Mouse (Mus musculus) forebrain, embryonic 11.5 days (tissue): ENCODE results near the gene Olfr678. TPM values are rescaled to one million over a fixed set of nuclear protein-coding genes. Genes with fewer than 3 reads are reported as not detected.
"Not testable (repeated sequence)": the region's sequence is repeated elsewhere in the genome, so short reads cannot be mapped to it uniquely, and the experiment has no call there.

Source experiments
- ATAC-seq: fragments of 200-750 bp; cut with Nextera tagmentation; replicated peaks from 2 replicates; pipeline ENCODE4 v1.8.0; 2017; ENCODE audit warnings: moderate TSS enrichment; ENCODE audit not compliant: low FRiP score
- DNase-seq: peaks from one replicate; pipeline ENCODE4 v3.0.0-alpha.2; 2017; ENCODE audit warnings: low spot score
- H3K27ac ChIP-seq: fragments of 300-500 bp; sonication (generic); 2 replicates; pipeline ENCODE4 v1.5.1; 2014; ENCODE audit warnings: low read depth, low read length
- H3K27me3 ChIP-seq: fragments of 300-500 bp; sonication (generic); 2 replicates; pipeline ENCODE4 v1.6.1; 2014; ENCODE audit warnings: mild to moderate bottlenecking, low read length, mixed read lengths; ENCODE audit not compliant: control insufficient read depth, insufficient read depth
- H3K36me3 ChIP-seq: fragments of 300-500 bp; sonication (generic); 2 replicates; pipeline ENCODE4 v1.6.1; 2014; ENCODE audit warnings: mild to moderate bottlenecking, low read length, moderate library complexity, mixed read lengths; ENCODE audit not compliant: control insufficient read depth, insufficient read depth
- H3K4me1 ChIP-seq: fragments of 300-500 bp; sonication (generic); replicated peaks from 2 replicates; pipeline ENCODE4 v1.6.1; 2014; ENCODE audit warnings: low read length, mixed read lengths; ENCODE audit not compliant: control insufficient read depth, insufficient read depth
- H3K4me2 ChIP-seq: fragments of 300-500 bp; sonication (generic); 2 replicates; pipeline ENCODE4 v1.6.1; 2014; ENCODE audit warnings: low read depth, mild to moderate bottlenecking, low read length, moderate library complexity, mixed read lengths; ENCODE audit not compliant: severe bottlenecking
- H3K4me3 ChIP-seq: fragments of 300-500 bp; sonication (generic); 2 replicates; pipeline ENCODE4 v1.5.1; 2014; ENCODE audit warnings: low read depth, low read length
- H3K9ac ChIP-seq: fragments of 300-500 bp; sonication (generic); 2 replicates; pipeline ENCODE4 v1.6.1; 2014; ENCODE audit warnings: low read length
- H3K9me3 ChIP-seq: fragments of 300-500 bp; sonication (generic); 2 replicates; pipeline ENCODE4 v1.6.1; 2016; ENCODE audit warnings: low read length, mixed read lengths; ENCODE audit not compliant: control insufficient read depth
- WGBS: fragments of 180-500 bp; shearing (Covaris S2); extraction: QIAGEN DNeasy Blood & Tissue Kit; methylation state at CpG from one replicate; pipeline ENCODE4 v1.1.7; 2014; 5-methylcytosine and 5-hydroxymethylcytosine counted together
- polyA plus RNA-seq: library from polyadenylated mRNA; unstranded; fragments of >200 nt; fragmentation: Nextera tagmentation; extraction: Ambion mirVana; gene quantifications from 2 replicates; pipeline ENCODE4 v1.2.1, GENCODE M21; 2014

Gene Olfr678
- polyA plus RNA-seq, result not detected in 2 replicates

GRCm38 (mm10) chr7:105064175-105064574 is at the start of gene Olfr678:
Olfr678 (plus strand) TSS chr7:105064475.
- H3K4me1 ChIP-seq, result no peaks in the 10 kb centered on the region
- DNase-seq, result no peak
- no peaks in the 10 kb centered on the region for H3K27me3 ChIP-seq
- 86% methylated on average over 1 of the region's 1 CpGs for WGBS
- no peak within 1 kb of the TSS for H3K9ac ChIP-seq
- no peak within 1 kb of the TSS for H3K4me2 ChIP-seq
- no peak for ATAC-seq
- H3K36me3 ChIP-seq, result no peaks in the 10 kb centered on the region
- no peak within 1 kb of the TSS for H3K4me3 ChIP-seq
- H3K27ac ChIP-seq, result no peak within 1 kb of the TSS
- no peaks in the 10 kb centered on the region for H3K9me3 ChIP-seq

- Histone ChIP-seq H3K27me3 (no peaks in the 10 kb centered on the region), H3K9me3 (no peaks in the 10 kb centered on the region), H3K36me3 (no peaks in the 10 kb centered on the region), H3K27ac (no peak overlapping the region), H3K4me2 (no peak overlapping the region), H3K4me1 (no peaks in the 10 kb centered on the region), H3K9ac (no peak overlapping the region), H3K4me3 (no peak overlapping the region)
- ATAC-seq (no peak), DNase-seq (no peak)
- 82% methylated on average over 1 of the region's 1 CpGs for WGBS
Measured at GRCm38 (mm10) chr7:105022530-105022929, 41.7 kb upstream of the Olfr678 start.

- Histone ChIP-seq H3K4me2 (no peak within 1 kb of the TSS), H3K4me1 (no peaks in the 10 kb centered on the region), H3K36me3 (no peaks in the 10 kb centered on the region), H3K27ac (no peak within 1 kb of the TSS), H3K9ac (no peak within 1 kb of the TSS), H3K4me3 (no peak within 1 kb of the TSS), H3K9me3 (no peaks in the 10 kb centered on the region), H3K27me3 (no peaks in the 10 kb centered on the region)
- DNase-seq (no peak), ATAC-seq (no peak)
- WGBS, result 81% methylated on average over 1 of the region's 1 CpGs
Measured at GRCm38 (mm10) chr7:105028360-105028759, 35.9 kb upstream of the Olfr678 start, which contains the start of gene Olfr675. Olfr675 (minus strand) TSS chr7:105028460.

- no peaks in the 10 kb centered on the region for H3K4me1 ChIP-seq
- H3K9ac ChIP-seq, result no peak within 1 kb of the TSS
- H3K4me2 ChIP-seq, result no peak within 1 kb of the TSS
- H3K4me3 ChIP-seq, result no peak within 1 kb of the TSS
- DNase-seq, result no peak
- no peaks in the 10 kb centered on the region for H3K9me3 ChIP-seq
- no peak within 1 kb of the TSS for H3K27ac ChIP-seq
- H3K27me3 ChIP-seq, result no peaks in the 10 kb centered on the region
- no peak for ATAC-seq
- H3K36me3 ChIP-seq, result no peaks in the 10 kb centered on the region
Measured at GRCm38 (mm10) chr7:105032398-105032797, 31.9 kb upstream of the Olfr678 start, which contains the start of gene Olfr676. Olfr676 (plus strand) TSS chr7:105032698.

- not testable (repeated sequence) for H3K9me3 ChIP-seq, H3K27ac ChIP-seq, H3K27me3 ChIP-seq, H3K4me1 ChIP-seq, ATAC-seq, H3K4me3 ChIP-seq, DNase-seq, H3K36me3 ChIP-seq, H3K9ac ChIP-seq, H3K4me2 ChIP-seq
- WGBS, result 63% methylated on average over 5 of the region's 5 CpGs
Measured at GRCm38 (mm10) chr7:105033836-105034235, 30.4 kb upstream of the Olfr678 start.

- Histone ChIP-seq H3K4me1 (no peaks in the 10 kb centered on the region), H3K36me3 (no peaks in the 10 kb centered on the region), H3K27me3 (no peaks in the 10 kb centered on the region), H3K4me3 (no peak overlapping the region), H3K27ac (no peak overlapping the region), H3K9ac (no peak overlapping the region), H3K9me3 (no peaks in the 10 kb centered on the region), H3K4me2 (no peak overlapping the region)
- ATAC-seq, result no peak
- DNase-seq, result no peak
Measured at GRCm38 (mm10) chr7:105058951-105059350, 5.3 kb upstream of the Olfr678 start.

GRCm38 (mm10) chr7:105080905-105081304 is 16.6 kb downstream of the Olfr678 start, which contains the start of gene Olfr679:
Olfr679 (plus strand) TSS chr7:105081205.
- H3K9me3 ChIP-seq, result no peaks in the 10 kb centered on the region
- no peak within 1 kb of the TSS for H3K27ac ChIP-seq
- H3K36me3 ChIP-seq, result no peaks in the 10 kb centered on the region
- no peaks in the 10 kb centered on the region for H3K4me1 ChIP-seq
- 73% methylated on average over 1 of the region's 1 CpGs for WGBS
- H3K4me3 ChIP-seq, result no peak within 1 kb of the TSS
- DNase-seq (no peak), ATAC-seq (no peak)
- no peak within 1 kb of the TSS for H3K4me2 ChIP-seq
- no peak within 1 kb of the TSS for H3K9ac ChIP-seq
- no peaks in the 10 kb centered on the region for H3K27me3 ChIP-seq

- not testable (repeated sequence) for H3K4me1 ChIP-seq, H3K27me3 ChIP-seq, H3K4me3 ChIP-seq, ATAC-seq, H3K9me3 ChIP-seq, H3K27ac ChIP-seq, H3K9ac ChIP-seq, DNase-seq, H3K36me3 ChIP-seq, H3K4me2 ChIP-seq
Measured at GRCm38 (mm10) chr7:105092717-105093116, 28.4 kb downstream of the Olfr678 start, which contains the start of gene Olfr680-ps1. Olfr680-ps1 (minus strand) TSS chr7:105092817.

- H3K36me3 ChIP-seq, result no peaks in the 10 kb centered on the region
- no peaks in the 10 kb centered on the region for H3K9me3 ChIP-seq
- DNase-seq (no peak), ATAC-seq (no peak)
- H3K27ac ChIP-seq, result no peak within 1 kb of the TSS
- H3K4me1 ChIP-seq, result no peaks in the 10 kb centered on the region
- H3K27me3 ChIP-seq, result no peaks in the 10 kb centered on the region
- no peak within 1 kb of the TSS for H3K9ac ChIP-seq
- no peak within 1 kb of the TSS for H3K4me2 ChIP-seq
- H3K4me3 ChIP-seq, result no peak within 1 kb of the TSS
Measured at GRCm38 (mm10) chr7:105116536-105116935, 52.3 kb downstream of the Olfr678 start, which contains the start of gene Olfr681. Olfr681 (plus strand) TSS chr7:105116836.
